Mouse (Mus musculus) ZHBTc4 (cell line): ENCODE data around the gene Pard3b.

Source experiments
- DNase-seq: peaks from one replicate; pipeline ENCODE4 v3.0.0-alpha.2; 2011; ENCODE audit warnings: low read depth, low spot score

The Pard3b gene

DNA sequence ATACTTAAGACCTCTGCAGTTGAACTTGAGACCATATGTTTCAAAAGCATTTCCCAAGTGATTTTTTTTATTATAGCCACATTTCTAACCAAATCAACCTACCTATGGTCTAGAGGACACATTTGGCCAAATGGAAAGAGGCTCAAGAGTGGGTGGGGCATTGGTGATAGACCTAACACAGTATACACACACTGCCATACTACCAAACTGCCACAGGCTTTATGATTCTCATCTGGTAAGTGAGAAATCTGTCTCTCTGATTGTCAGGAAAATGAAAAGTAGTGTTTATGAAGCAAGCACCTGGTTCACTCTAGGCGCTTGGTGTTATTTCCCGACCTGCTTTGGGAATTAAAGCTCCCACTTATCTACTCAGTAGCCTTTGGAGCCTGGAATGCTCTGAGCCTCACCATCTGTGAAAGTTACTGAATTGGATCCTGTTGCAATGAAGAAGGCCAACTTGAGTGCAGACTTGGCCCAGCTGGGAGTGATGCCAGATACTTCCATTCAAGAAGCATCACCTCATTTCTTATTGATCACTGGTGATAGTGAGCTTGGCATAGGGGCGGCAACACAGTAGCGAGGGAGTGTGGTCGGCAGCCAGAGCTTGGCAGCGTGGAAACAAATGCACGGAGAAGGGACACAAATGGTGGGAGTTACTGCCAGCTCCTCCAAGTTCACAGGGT is 810.7 kb downstream of the Pard3b start:
- DNase-seq = no peak

DNA sequence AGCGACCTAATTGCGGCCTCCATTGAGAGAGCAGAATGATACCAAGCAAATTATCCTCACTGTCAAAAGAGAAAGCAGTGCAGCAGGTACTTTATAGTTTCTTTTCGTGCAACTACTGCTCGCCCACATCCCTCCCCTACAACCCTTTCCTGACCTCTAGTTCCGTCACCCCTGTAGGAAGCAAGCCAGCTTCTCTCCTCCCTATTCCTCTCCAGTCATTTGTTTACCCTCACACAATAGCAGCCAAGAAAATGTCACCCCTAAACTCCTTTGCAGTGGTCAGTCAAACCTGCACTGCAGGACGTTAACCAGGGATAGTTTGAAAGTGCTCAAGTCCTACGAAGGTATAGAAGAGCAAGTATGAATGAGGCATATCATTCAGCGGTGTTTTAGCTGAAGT is 826.9 kb downstream of the Pard3b start:
- no peak for DNase-seq

DNA sequence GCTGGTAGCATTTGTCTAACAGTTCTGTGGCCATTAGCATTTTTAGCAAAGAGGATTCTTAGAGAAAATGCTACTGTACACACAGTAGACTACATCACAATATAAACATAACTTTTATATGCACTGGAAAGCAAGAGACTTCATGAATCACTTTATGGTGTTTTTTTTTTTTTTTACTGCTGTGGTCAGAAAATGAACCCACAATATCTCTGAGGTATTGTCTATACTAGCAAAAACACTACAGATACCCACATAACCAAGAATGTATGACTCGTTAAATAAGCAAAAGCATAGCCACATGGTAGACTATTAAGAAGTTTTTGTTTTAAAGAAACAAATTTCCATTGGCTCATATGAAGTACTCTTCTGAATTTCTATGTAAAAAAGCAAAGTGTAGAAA is 827.9 kb downstream of the Pard3b start:
- no peak for DNase-seq

DNA sequence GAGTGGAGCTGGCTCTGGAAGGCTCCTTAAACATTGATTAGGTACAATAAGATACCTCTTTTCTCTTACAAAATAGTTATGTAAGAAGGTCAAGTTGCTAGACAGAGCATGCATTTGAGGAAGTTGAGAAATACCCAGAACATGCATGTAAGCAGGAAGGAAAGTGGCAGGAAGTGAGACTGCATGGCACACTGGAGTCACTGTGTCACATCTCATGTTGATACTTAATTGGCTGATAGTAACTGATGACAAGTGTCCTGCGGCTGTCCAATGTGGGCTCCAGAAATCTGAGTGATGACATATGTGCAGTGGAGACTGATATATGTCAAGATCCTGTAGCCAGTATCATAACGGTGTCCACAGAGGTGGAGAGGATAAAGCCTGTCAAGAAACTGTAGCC is 844.4 kb downstream of the Pard3b start:
- no peak for DNase-seq

DNA sequence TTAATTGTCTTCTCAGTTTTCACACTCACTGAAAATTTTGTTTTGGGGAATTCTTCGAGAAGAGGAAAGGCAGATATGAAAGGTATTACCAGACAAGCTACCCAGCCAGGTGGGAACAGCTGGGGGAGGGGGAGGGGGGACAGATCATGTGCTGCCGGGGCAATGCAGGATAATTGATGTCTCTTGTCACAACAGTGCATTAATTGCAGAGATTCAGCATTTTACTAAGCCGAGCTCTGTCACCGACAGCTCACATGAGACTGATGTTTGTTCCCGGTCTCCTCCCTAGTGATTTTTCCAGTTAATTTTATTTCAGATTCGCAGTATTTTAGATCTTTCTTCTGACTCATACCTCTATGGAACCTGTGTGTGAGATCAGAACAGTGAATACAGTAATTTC is 850.2 kb downstream of the Pard3b start:
- DNase-seq = no peak

DNA sequence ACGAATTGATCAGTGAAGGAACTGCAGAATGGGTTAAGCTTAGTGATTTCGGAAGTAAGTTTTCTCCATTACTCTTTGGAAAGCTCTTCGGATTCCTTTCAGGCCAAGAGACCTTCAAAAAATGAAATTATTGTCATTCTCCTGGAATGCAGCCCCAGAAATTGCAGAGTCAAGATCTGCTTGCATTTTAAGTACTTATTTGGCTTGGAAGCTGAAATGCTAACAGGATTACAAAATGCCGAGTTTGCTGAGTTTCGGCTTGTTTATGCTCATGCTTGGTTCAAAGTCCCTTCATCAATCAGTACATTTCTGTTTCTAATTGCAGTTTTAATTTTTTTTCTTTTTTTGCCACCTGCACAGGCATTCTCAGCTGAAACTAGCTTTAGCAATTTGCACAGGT is 860.5 kb downstream of the Pard3b start:
- no peak for DNase-seq

DNA sequence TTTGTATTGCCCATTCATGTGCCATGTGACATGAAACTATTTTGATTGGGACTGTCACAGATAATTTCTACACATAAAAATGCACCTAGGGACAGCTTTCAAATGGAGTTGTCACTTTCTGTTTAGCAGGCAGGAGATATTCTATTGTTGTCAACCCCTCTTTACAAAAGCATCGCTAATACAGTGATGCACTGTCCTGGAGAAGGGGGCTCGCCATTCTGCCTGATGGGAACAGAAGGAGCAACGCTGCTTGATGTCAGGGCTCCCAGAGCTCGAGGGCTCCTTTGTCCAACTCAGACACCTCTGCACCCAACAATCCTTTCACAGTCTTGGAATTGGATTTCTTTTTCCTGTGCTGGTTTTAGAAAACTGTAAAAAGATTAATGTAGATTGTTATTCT is 871.9 kb downstream of the Pard3b start:
- DNase-seq = no peak

DNA sequence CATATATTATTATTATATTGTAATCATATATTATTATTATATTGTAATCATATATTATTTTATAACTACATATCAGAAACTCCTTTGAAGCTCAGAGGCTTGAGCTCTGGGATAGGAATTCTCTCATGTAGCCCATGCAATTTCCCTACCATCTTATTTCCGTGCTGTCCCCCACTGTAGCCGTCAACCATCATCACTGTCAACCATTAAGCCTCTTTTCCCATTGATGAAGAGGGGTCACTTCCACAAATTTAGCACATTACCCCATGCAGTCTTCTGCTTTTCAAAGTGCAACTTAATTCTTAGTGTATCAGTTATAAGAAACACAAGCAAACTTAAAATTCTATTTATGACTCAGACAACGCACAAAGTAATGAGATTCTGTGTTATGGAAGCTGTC is 873.1 kb downstream of the Pard3b start:
- no peak for DNase-seq

DNA sequence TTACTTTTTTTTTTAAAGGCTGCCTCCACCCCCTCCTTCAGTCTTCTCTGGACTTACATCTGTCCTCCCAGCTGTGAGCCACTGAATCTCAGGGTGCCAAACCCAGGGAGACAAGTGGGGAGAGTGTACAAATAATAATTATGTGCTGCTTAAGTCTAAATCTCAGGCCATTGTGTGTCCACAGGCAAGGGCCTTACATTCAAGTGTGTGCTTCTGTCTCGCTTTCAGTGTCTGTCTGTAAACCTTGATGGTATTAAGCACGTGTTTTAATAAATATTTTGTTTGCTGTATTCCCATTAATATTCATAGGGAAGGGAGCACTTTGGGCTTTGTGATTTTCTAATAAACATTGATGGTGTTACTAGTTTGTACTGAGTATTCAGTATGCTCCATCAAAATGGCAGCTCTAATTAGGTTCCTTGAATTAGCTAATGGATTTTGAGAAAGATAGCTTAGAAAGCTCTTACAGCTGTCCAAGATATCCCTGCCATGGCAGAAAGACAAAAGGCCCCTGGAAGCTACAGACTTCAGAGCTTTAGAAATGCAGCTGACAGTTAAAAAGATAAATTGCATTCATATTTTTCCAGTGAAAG is 880.1 kb downstream of the Pard3b start:
- DNase-seq = no peak

DNA sequence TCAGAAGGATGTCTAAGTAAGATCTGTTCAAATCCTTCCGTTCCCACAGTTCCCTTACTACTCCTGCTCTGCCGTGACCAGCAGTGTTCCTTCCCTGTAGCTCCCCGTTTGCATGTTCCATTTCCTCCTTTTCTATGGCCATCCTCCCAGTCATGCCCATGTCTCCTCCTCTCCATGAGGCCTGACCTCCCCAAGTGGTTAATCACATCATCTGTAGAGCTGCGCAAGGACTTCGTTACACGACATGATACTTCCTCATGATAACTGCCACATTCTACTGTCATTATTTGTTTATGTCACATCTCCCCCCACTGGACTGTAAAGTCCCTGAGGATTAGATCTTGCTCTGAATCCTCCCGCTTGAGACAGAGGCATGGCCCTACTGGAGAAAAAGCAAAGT is 882.7 kb downstream of the Pard3b start:
- DNase-seq = no peak

DNA sequence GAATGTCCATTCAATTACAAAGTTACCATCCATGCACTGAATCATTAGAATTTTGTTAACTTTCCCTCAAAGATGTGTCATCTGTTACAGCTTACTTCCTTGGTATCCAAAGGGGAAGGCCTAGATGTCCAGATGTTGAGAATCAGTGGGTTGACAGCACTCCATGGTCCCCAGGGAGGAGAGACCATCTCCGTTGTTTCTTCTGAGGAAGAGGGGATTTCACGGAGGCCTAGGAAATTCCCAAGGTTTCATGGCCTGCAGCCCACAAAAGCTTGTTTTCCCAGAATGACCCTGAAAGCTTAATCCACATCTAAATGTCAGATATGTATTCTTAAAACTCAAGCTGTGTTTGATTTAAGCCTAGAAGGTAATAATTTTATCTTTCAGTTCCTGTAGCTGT is 884.1 kb downstream of the Pard3b start:
- no peak for DNase-seq

DNA sequence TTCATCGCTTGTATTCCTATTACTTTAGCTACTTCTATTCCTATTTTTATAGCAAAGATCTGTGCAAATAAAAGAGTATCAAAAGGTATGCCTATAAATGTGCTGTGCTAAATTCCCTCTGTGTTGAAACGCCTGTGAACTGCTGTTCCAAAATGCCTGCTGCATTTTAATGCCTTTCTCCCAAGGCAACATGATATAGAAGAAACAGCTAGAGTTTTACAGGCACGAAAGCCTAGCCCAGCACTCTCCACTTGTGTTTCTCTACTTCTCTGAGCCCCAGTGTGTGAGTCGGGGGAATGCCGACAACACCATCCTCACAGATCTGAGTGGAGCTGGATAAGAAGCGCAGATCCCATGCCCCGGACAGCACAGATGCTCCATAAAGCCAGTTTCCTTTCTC is 889.2 kb downstream of the Pard3b start:
- no peak for DNase-seq

DNA sequence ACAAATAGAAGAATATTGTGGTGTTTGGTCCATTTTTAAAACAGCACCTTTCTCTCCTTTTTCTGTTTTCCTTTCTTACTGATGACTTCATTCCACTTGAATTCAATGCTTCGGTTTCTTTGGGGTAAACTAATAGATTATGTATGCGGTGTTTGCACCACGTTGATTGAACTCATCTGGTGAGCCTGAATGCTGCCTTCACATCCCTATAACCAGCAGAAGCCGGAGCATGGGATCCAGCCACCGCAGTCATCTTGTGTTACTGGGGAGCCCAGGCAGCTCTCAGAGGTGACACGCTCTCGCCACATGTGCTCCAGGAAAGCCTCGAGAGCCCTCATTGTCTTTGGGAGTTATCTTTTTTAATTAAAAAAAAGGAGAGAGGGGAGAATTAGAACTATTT is 891.3 kb downstream of the Pard3b start:
- DNase-seq = no peak

DNA sequence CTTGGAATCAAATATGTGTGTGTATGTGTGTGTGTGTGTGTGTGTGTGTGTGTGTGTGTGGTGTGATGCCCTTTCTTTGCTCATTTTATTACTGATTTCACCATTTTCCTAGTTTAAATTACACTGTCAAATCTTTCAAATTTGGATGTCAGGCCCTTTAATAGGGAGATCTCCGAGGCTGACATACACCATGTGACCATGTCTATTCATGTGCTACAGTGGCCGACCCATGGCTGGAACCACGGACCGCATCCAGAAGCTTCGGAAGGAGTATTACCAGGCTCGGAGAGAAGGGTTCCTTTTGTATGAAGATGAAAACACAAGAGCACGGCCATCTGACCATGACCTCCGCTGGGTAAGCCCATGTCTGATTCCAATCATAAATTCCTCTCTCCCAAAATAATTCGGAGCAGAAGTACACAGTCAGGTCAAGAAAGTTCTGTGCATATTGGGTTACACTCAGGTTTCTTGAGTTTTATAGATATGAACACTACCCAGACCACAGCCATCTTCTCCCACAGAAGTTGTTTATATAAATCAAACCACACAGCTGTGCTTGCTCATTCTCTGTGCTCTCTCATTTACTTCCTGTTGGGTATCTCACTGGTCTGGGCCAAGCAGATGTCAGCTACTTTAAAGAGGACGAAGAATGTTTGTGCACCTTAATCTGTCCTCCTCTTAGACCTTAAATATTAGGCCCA is 894.0 kb downstream of the Pard3b start:
- no peak for DNase-seq

DNA sequence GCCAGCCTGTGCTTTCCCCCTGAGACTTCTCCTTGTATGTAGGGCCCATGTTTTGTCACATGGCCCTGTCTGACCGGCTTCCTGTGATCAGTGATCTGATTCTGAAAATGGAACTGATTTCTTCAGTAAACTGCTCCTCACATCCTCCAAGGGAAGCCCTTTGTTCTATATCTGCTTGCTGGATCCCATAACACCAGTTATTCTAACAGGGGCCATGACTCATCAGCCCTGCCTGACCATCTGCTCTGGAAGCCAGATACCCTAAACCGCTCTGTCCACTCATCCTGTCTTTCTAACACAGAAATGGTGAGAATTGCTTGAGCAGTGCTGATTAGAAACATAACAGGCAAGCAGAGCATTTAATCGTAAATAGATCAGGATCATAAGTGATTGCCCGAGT is 910.3 kb downstream of the Pard3b start:
- no peak for DNase-seq

DNA sequence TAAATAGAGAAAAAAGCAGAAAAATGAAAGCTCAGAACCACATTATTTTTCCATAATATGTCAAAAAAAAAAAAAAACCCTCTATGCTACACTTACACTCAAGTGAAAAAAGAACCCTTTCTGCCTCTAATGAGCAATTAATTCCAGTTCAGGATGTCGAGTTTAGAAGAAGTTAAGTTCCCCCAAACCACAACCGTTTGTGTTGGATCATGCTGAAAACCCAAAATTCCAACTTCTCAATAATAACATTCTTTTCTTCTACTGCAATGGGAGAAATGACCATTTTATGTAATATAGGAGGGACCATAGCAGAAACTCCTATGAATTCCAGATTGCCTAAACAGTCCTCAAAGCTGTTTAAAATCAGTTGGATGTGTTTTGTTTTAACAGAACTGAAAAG is 911.9 kb downstream of the Pard3b start:
- no peak for DNase-seq

DNA sequence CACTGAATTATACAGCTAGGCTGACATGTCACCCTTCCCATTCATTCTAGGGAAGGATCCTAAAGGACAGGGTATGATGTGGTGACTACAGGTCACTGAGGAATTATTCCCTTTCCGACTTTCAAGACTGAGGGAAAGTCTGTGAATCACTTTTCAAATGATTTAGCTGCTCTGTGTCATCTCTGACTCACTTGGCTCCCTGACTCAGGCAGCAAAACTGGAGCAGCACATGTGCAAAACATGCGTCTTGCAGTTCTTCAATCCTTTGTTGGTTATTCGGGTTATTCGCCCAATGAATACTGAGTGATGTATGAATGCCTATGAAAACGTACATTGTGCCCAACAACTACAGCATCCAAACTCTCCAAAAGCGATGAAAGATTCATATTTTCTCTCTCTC is 912.9 kb downstream of the Pard3b start:
- no peak for DNase-seq

DNA sequence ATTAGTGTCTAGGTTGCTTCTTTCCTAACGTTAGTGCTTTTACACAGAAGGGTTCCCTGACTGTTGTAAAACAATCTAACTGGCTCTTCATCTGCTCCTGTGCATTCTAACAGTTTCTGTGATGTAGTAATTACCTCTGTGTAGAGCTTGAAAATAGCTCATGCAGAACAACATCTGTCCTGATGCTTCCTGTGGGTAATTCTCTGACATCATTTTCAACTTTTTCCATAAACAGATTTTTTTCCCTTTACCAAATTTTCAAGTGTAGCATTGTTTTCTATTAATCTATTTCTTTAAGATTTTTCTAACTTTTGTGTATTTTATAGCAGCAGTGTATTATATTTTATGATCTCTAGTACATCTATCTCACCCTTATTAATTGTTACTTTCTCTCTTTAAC is 917.2 kb downstream of the Pard3b start:
- no peak for DNase-seq

DNA sequence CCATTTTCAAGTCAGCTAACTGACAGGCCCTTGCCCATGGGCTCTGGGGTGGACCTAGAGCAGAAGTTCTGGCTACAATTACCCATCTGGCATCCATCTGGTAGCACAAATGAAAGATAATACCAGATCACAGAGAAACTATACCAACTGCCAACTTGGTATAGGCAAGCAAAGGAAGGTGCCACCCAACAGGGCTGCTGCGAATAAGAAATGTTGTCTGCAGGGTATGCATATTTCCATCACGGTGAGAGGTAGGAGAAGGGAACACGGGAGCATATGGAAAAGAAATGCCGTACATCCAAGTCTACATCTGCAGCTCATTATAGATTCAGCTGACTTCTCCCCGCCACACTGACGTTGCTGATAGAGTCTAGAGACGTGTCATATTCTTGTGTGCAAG is 924.4 kb downstream of the Pard3b start:
- DNase-seq = no peak

DNA sequence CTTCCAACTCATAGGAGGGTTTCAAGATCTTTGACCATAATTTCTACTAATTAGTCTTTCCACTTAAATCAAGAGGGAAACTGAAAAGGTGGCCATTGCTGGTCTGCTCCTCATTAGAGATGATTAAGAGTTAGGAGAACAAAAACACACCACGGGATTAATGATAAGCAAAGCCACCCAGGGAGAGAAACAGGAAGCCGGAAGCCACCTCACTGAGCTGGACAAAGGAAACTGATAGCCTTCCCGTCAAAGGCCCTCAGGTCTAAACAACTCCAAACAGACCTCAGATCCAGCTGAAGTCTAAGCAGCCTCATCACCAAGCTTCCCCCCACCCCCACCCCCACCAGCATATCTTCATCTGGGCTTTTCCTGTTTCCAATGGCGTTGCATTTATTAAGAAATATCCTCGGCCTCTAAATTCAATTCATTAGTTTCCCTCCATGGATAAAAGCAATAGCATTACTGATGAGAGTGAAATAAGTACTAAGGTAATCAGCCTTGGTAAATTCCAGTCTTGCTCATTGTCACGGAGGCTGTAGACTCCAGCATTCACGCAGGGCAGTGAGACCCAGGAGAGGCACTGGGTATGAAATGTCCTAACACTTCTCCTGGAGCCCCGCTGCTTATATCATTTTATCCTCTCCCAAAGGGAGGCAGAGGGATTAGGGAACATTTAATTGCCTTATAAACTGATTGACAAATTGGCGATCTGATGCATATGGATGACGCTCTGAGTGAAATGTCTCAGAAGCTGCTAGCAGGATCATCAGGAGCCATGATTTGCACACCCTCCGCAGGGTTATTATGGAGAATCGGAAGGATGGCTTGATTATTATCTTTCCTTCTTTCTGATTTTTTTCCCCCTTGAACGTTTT is 925.9 kb downstream of the Pard3b start:
- peak; percentile 32 for DNase-seq

DNA sequence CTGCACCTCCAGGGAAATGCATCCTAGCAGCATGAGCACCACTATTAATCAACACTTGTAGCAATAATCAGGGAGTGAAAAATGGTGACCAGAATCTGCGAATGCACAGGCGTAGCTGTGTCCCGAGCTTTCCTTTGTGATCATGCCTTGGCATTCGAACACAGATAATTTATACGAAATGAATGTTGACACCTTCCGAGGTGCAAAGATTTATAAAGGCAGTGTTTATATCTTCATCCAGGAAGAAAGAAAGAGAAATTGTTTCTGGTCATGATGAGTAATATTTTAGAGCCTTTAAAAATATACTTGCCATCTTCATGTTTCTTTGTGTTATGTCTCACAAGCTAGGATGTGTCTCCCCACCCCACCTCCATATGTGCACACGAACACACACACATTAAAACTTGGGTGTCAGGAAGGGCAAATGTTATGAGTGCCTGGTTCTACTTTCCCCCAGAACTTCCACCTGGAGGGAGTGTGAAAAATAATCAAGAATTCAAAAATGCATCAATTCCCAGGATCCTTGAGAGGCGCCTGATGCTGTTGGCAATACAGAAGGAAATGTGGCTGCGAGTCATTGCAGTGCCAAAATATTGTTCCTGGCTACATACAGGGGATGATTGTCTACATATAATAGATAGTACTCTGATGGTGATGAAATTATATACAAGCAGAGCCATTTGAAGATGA is 926.6 kb downstream of the Pard3b start:
- DNase-seq = no peak

DNA sequence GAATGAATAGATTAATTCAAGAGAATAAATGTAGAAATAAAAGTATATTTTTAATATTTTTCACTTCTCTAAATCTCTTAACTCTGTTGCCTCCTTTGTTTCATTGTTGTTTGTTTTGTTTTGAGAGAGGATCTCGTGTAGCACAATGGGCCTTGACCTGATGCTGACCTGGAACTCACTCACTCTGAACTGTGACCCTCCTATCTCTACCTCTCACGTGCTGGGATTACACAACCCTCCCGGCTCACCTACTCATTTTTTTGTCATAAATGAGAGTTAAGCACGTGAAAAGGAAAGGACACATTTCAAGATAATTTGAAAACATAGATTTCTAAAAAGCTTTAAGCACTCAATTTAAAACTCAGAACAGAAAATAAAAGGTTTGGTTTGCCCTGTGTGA is 928.0 kb downstream of the Pard3b start:
- no peak for DNase-seq
